Mouse (Mus musculus) cerebellum, adult 2 months (tissue): Measurements from ENCODE around the gene Inpp4a.

Experiments used
- CTCF ChIP-seq: fragments of 200-500 bp; IDR thresholded peaks from 2 replicates; pipeline ENCODE4 v1.5.1; 2011; ENCODE audit warnings: low read depth, mild to moderate bottlenecking, control low read depth, low read length, moderate library complexity, borderline replicate concordance; ENCODE audit not compliant: insufficient read depth
- POLR2A ChIP-seq: fragments of 200-500 bp; IDR thresholded peaks from 2 replicates; pipeline ENCODE4 v1.6.1; 2011; ENCODE audit warnings: low read length, control low read depth, borderline replicate concordance; ENCODE audit not compliant: insufficient read depth

GRCm38 (mm10) chr1:37298904-37299303, 761 bp upstream of the Inpp4a start:
- TF ChIP-seq CTCF (no peak), POLR2A (no peak)
